Mouse (Mus musculus) monocyte, adult 59 days (primary cell): ENCODE data around the gene Gm21858. TPM values are rescaled to one million over a fixed set of nuclear protein-coding genes. Genes with fewer than 3 reads are reported as not detected.

Source experiments
- total RNA-seq, 2 experiments: library from RNA; stranded (reverse); gene quantifications; one replicate each; pipeline ENCODE4 v1.2.4; 2023

The Gm21858 gene
- not detected for total RNA-seq

GRCm38 (mm10) chrY:55731456-55731855, at the start of gene Gm21858:
TSS of gene Gm21858 (plus strand) at chrY:55731756.

